Mouse (Mus musculus) liver, embryonic 11.5 days (tissue): ENCODE data around the gene Stxbp4. TPM values are rescaled to one million over a fixed set of nuclear protein-coding genes. Genes with fewer than 3 reads are reported as not detected.

Source experiments
- ATAC-seq: fragments of 200-750 bp; cut with Nextera tagmentation; replicated peaks from 2 replicates; pipeline ENCODE4 v1.8.0; 2017; ENCODE audit warnings: moderate number of reproducible peaks, mild to moderate bottlenecking, moderate TSS enrichment, moderate library complexity; ENCODE audit not compliant: low FRiP score
- DNase-seq: peaks from one replicate; pipeline ENCODE4 v3.0.0-alpha.2; 2017; ENCODE audit warnings: low spot score
- H3K27ac ChIP-seq: fragments of 300-500 bp; sonication (generic); 2 replicates; pipeline ENCODE4 v1.5.1; 2014; ENCODE audit warnings: mild to moderate bottlenecking, low read depth, low read length, control low read depth
- H3K27me3 ChIP-seq: fragments of 300-500 bp; sonication (generic); replicated peaks from 2 replicates; pipeline ENCODE4 v1.6.1; 2014; ENCODE audit warnings: low read length, mixed read lengths; ENCODE audit not compliant: control insufficient read depth, insufficient read depth
- H3K36me3 ChIP-seq: fragments of 300-500 bp; sonication (generic); 2 replicates; pipeline ENCODE4 v1.6.1; 2014; ENCODE audit warnings: mild to moderate bottlenecking, low read length, moderate library complexity, mixed read lengths; ENCODE audit not compliant: control insufficient read depth, insufficient read depth
- H3K4me1 ChIP-seq: fragments of 300-500 bp; sonication (generic); replicated peaks from 2 replicates; pipeline ENCODE4 v1.6.1; 2014; ENCODE audit warnings: low read length, mixed read lengths; ENCODE audit not compliant: control insufficient read depth, insufficient read depth
- H3K4me2 ChIP-seq: fragments of 300-500 bp; sonication (generic); 2 replicates; pipeline ENCODE4 v1.6.1; 2014; ENCODE audit warnings: mild to moderate bottlenecking, control low read depth, moderate library complexity
- H3K4me3 ChIP-seq: fragments of 300-500 bp; sonication (generic); 2 replicates; pipeline ENCODE4 v1.5.1; 2014; ENCODE audit warnings: low read depth, low read length, control low read depth
- H3K9ac ChIP-seq: fragments of 300-500 bp; sonication (generic); 2 replicates; pipeline ENCODE4 v1.6.1; 2014; ENCODE audit warnings: low read depth, low read length, control low read depth
- H3K9me3 ChIP-seq: fragments of 300-500 bp; sonication (generic); 2 replicates; pipeline ENCODE4 v1.6.1; 2016; ENCODE audit warnings: low read length, inconsistent platforms, mixed read lengths; ENCODE audit not compliant: control insufficient read depth
- WGBS: fragments of 180-500 bp; shearing (Covaris S2); extraction: QIAGEN DNeasy Blood & Tissue Kit; methylation state at CpG from one replicate; pipeline ENCODE4 v1.1.7; 2014; 5-methylcytosine and 5-hydroxymethylcytosine counted together
- polyA plus RNA-seq: library from polyadenylated mRNA; unstranded; fragments of >200 nt; fragmentation: Nextera tagmentation; extraction: Ambion mirVana; gene quantifications from 2 replicates; pipeline ENCODE4 v1.2.1, GENCODE M21; 2014

Gene Stxbp4
- polyA plus RNA-seq, 1 experiment from 2014 or later: 16.6 TPM

DNA sequence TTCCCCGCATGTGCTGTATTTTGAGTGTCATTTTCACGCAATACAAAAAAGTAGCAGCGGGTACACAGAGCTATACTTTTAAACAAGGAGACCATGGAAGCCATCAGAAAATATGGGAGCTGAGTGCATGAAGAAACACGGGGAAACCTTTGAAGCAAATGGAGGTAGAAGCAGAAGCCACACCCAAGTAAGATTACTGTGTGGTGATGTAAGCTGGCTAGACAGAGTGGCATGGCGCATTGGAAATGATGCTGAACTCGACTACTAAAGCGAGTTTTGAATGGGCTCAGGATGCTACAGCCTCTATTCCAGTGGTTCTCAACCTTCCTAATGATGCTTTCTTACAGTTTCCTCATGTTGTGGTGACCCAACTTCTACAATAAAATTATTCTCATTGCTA lies 39.1 kb upstream of the Stxbp4 start:
- WGBS: 91% methylated on average over 7 of the region's 7 CpGs
- ATAC-seq (no peak), DNase-seq (no peak)
- H3K27me3 ChIP-seq: no peaks in the 10 kb centered on the region
- H3K4me3 ChIP-seq: 0 out of 2 replicates have a peak overlapping the region, but pooled peaks have one; percentile 5
- no peaks in the 10 kb centered on the region for H3K9me3 ChIP-seq
- H3K4me2 ChIP-seq: peak overlapping the region; percentile 48
- H3K9ac ChIP-seq: no peak overlapping the region
- peaks cover 13% of the 10 kb centered on the region; the same call in 1 of the 2 replicates for H3K36me3 ChIP-seq
- H3K27ac ChIP-seq: no peak overlapping the region
- H3K4me1 ChIP-seq: peaks cover 5% of the 10 kb centered on the region

DNA sequence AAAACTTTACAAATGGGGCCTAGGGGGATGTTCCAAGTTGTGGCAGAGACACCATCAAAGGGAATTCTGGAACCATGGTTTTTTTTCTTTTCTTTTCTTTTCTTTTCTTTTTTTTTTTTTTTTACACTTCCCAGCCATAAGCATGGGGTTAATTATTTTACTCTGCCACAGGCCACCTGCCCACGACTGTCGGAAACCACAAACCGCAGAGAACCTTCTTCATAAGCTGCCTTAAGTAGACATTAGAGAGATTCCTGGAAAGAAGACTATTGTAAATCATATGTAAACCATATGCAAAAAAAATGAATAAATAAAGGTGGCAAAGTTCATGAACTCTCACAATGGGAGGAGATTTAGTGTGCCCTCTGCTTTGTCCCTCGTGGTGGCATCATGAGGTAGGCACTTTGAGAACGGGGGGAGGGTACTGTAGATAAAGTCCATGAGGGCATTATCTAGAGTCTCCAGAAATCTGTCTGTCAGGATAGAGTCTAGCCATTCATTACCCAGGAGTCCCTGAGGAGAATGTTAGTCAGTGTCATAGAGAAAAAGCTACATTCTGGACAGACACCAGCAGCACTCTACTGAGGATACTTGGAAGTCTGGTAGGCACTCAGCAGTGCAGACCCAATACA lies 37.7 kb upstream of the Stxbp4 start:
- Histone ChIP-seq H3K36me3 (peaks cover 10% of the 10 kb centered on the region; the same call in 1 of the 2 replicates), H3K9me3 (no peaks in the 10 kb centered on the region), H3K4me1 (peaks cover 5% of the 10 kb centered on the region), H3K9ac (peak overlapping the region; percentile 18), H3K27ac (peak overlapping the region; percentile 64), H3K4me2 (peak overlapping the region; percentile 48), H3K4me3 (peak overlapping the region; percentile 30; the same call in 1 of the 2 replicates), H3K27me3 (no peaks in the 10 kb centered on the region)
- no peak for DNase-seq
- peak; percentile 97 for ATAC-seq
- 40% methylated on average over 5 of the region's 5 CpGs for WGBS

- Histone ChIP-seq H3K9ac (no peak overlapping the region), H3K27ac (no peak overlapping the region), H3K4me3 (no peak overlapping the region), H3K36me3 (peaks cover 6% of the 10 kb centered on the region; the same call in 1 of the 2 replicates), H3K9me3 (no peaks in the 10 kb centered on the region), H3K4me2 (no peak overlapping the region), H3K4me1 (peaks cover 44% of the 10 kb centered on the region), H3K27me3 (no peaks in the 10 kb centered on the region)
- 86% methylated on average over 6 of the region's 6 CpGs for WGBS
- no peak for ATAC-seq
- no peak for DNase-seq
Observed at GRCm38 (mm10) chr11:90667325-90667724, 29.4 kb upstream of the Stxbp4 start.

DNA sequence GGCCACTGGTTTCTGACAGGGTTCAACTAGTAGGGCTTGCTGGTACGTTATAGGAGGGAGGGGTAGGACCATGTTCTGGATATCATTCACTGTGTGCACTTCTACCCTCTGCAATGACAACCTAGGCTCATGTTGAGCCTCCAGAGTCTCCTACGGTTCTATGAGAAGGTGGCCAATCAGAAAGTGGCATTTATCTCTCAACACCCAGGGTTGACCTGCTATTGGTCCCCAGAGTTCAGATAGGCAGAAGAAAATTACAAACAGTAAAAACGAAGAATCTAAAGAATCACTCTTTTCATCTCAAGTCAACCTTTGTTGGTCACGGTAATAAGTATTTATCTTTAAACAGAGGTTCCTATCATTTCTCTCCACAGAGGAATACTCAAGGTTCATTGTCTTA lies 29.0 kb upstream of the Stxbp4 start:
- H3K4me2 ChIP-seq: peak overlapping the region; percentile 43
- H3K27me3 ChIP-seq: no peaks in the 10 kb centered on the region
- DNase-seq (no peak), ATAC-seq (peak; percentile 72)
- H3K9me3 ChIP-seq: no peaks in the 10 kb centered on the region
- no peak overlapping the region for H3K4me3 ChIP-seq
- H3K27ac ChIP-seq: peak overlapping the region; percentile 98
- 49% methylated on average over 4 of the region's 4 CpGs for WGBS
- H3K9ac ChIP-seq: peak overlapping the region; percentile 21; the same call in 1 of the 2 replicates
- H3K4me1 ChIP-seq: peaks cover 45% of the 10 kb centered on the region
- H3K36me3 ChIP-seq: peaks cover 5% of the 10 kb centered on the region; the same call in 1 of the 2 replicates

- H3K9me3 ChIP-seq: no peaks in the 10 kb centered on the region
- H3K27ac ChIP-seq: peak overlapping the region; percentile 98
- ATAC-seq (peak; percentile 61), DNase-seq (no peak)
- no peaks in the 10 kb centered on the region for H3K27me3 ChIP-seq
- 0 out of 2 replicates have a peak overlapping the region, but pooled peaks have one; percentile 21 for H3K9ac ChIP-seq
- peaks cover 12% of the 10 kb centered on the region; the same call in 1 of the 2 replicates for H3K36me3 ChIP-seq
- H3K4me3 ChIP-seq: no peak overlapping the region
- 37% methylated on average over 3 of the region's 3 CpGs for WGBS
- H3K4me2 ChIP-seq: peak overlapping the region; percentile 43
- H3K4me1 ChIP-seq: peaks cover 45% of the 10 kb centered on the region
Observed at GRCm38 (mm10) chr11:90666144-90666757, 28.4 kb upstream of the Stxbp4 start.

- H3K4me2 ChIP-seq: peak overlapping the region; percentile 66
Observed at GRCm38 (mm10) chr11:90665161-90665560, 27.3 kb upstream of the Stxbp4 start.

DNA sequence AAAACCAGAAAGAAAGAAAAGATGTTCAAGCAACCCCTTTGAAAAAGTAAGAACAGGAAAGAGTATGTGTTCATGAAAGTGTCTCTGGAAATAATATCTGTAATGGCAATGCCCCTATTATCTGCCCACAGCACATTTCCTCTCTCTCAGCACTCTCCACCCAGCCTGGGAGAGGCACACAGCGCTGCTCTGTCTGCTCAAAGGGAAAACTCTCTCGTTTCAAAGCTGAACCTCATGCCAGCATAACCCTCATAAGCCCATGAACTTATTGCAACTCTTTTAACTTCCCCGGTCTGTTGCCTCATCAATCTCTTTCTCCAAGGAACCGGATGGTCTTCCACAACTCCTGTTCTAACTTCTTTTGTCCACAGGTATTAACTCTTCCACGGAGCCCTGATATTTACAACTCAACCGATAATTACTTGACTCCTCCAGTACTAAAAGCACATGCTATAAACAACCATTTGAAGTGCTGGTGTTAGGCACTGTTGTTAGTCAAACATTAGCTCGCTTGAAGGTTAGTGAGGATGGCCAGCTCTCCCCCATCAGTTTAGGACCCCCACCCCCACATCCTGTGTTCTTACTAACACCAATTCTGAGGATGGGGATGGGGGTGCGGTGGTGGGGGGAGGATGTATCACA lies 26.6 kb upstream of the Stxbp4 start:
- peak overlapping the region; percentile 12; the same call in 1 of the 2 replicates for H3K4me3 ChIP-seq
- ATAC-seq: peak; percentile 88

More at GRCm38 (mm10) chr11:90665161-90665560, 27.3 kb upstream of the Stxbp4 start:
- no peak for DNase-seq
- H3K27me3 ChIP-seq: no peaks in the 10 kb centered on the region
- 46% methylated on average over 6 of the region's 6 CpGs for WGBS
- no peaks in the 10 kb centered on the region for H3K9me3 ChIP-seq
- H3K4me1 ChIP-seq: peaks cover 45% of the 10 kb centered on the region
- H3K9ac ChIP-seq: peak overlapping the region; percentile 64
- peaks cover 15% of the 10 kb centered on the region; the same call in 1 of the 2 replicates for H3K36me3 ChIP-seq
- ATAC-seq: no peak
- H3K27ac ChIP-seq: peak overlapping the region; percentile 98
- H3K4me3 ChIP-seq: no peak overlapping the region

GRCm38 (mm10) chr11:90663618-90664297 lies 25.9 kb upstream of the Stxbp4 start:
- peaks cover 45% of the 10 kb centered on the region for H3K4me1 ChIP-seq
- no peaks in the 10 kb centered on the region for H3K9me3 ChIP-seq
- H3K4me2 ChIP-seq: peak overlapping the region; percentile 66
- 44% methylated on average over 5 of the region's 5 CpGs for WGBS
- DNase-seq (no peak), ATAC-seq (peak; percentile 9; the same call in 1 of the 2 replicates)
- peaks cover 17% of the 10 kb centered on the region; the same call in 1 of the 2 replicates for H3K36me3 ChIP-seq
- peak overlapping the region; percentile 98 for H3K27ac ChIP-seq
- H3K9ac ChIP-seq: peak overlapping the region; percentile 64
- no peaks in the 10 kb centered on the region for H3K27me3 ChIP-seq
- H3K4me3 ChIP-seq: peak overlapping the region; percentile 12; the same call in 1 of the 2 replicates

More for the DNA sequence above, 26.6 kb upstream of the Stxbp4 start:
- peak overlapping the region; percentile 66 for H3K4me2 ChIP-seq
- peaks cover 13% of the 10 kb centered on the region; the same call in 1 of the 2 replicates for H3K36me3 ChIP-seq
- 6% methylated on average over 8 of the region's 8 CpGs for WGBS
- DNase-seq: peak; percentile 53
- no peaks in the 10 kb centered on the region for H3K27me3 ChIP-seq
- H3K4me1 ChIP-seq: peaks cover 45% of the 10 kb centered on the region
- no peaks in the 10 kb centered on the region for H3K9me3 ChIP-seq
- peak overlapping the region; percentile 98 for H3K27ac ChIP-seq
- H3K9ac ChIP-seq: peak overlapping the region; percentile 64
